Mouse (Mus musculus) neural tube, embryonic 12.5 days (tissue): ENCODE measurements at regions not wholly inside any gene's neighbourhood (a gene's known extent, or its start where the extent isn't known, plus 50 kb on each side); places are given as distances from the start of the nearest gene placed in this dataset.
"Not testable (repeated sequence)": the region's sequence is repeated elsewhere in the genome, so short reads cannot be mapped to it uniquely, and the experiment has no call there.

ENCODE experiments used
- ATAC-seq: fragments of 200-750 bp; cut with Nextera tagmentation; 2 replicates; pipeline ENCODE4 v1.8.0; 2017; ENCODE audit warnings: low read depth, mild to moderate bottlenecking, moderate TSS enrichment, moderate library complexity; ENCODE audit not compliant: low FRiP score
- H3K27ac ChIP-seq: fragments of 300-500 bp; sonication (generic); 2 replicates; pipeline ENCODE4 v1.5.1; 2016
- H3K27me3 ChIP-seq: fragments of 300-500 bp; sonication (generic); replicated peaks from 2 replicates; pipeline ENCODE4 v1.6.1; 2016; ENCODE audit warnings: mild to moderate bottlenecking
- H3K36me3 ChIP-seq: fragments of 300-500 bp; sonication (generic); 2 replicates; pipeline ENCODE4 v1.6.1; 2016; ENCODE audit warnings: mild to moderate bottlenecking
- H3K4me1 ChIP-seq: fragments of 300-500 bp; sonication (generic); 2 replicates; pipeline ENCODE4 v1.6.1; 2016
- H3K4me2 ChIP-seq: fragments of 300-500 bp; sonication (generic); replicated peaks from 2 replicates; pipeline ENCODE4 v1.6.1; 2016; ENCODE audit warnings: mild to moderate bottlenecking
- H3K4me3 ChIP-seq: fragments of 300-500 bp; sonication (generic); 2 replicates; pipeline ENCODE4 v1.5.1; 2016
- H3K9ac ChIP-seq: fragments of 300-500 bp; sonication (generic); 2 replicates; pipeline ENCODE4 v1.6.1; 2016; ENCODE audit warnings: mild to moderate bottlenecking
- H3K9me3 ChIP-seq: fragments of 300-500 bp; sonication (generic); 2 replicates; pipeline ENCODE4 v1.6.1; 2016; ENCODE audit warnings: mild to moderate bottlenecking
- WGBS: fragments of 180-500 bp; shearing (Covaris S2); methylation state at CpG from one replicate; pipeline ENCODE4 v1.1.7; 2016; 5-methylcytosine and 5-hydroxymethylcytosine counted together

GRCm38 (mm10) chr14:53935336-53935735 is 318.6 kb downstream of the Dad1 start:
- H3K4me2 ChIP-seq, H3K4me1 ChIP-seq, H3K4me3 ChIP-seq, H3K9ac ChIP-seq, H3K9me3 ChIP-seq, H3K36me3 ChIP-seq, ATAC-seq, H3K27me3 ChIP-seq, H3K27ac ChIP-seq: not testable (repeated sequence)
- 96% methylated on average over 12 of the region's 13 CpGs for WGBS

- no peak for ATAC-seq
- WGBS: 81% methylated on average over 1 of the region's 1 CpGs
- no peaks in the 10 kb centered on the region for H3K4me1 ChIP-seq
- H3K36me3 ChIP-seq: no peaks in the 10 kb centered on the region
- H3K27ac ChIP-seq: no peak overlapping the region
- H3K4me2 ChIP-seq: no peak overlapping the region
- no peaks in the 10 kb centered on the region for H3K27me3 ChIP-seq
- no peak overlapping the region for H3K9ac ChIP-seq
- H3K4me3 ChIP-seq: no peak overlapping the region
- H3K9me3 ChIP-seq: no peaks in the 10 kb centered on the region
Observed at GRCm38 (mm10) chr14:53910871-53911270, 343.0 kb downstream of the Dad1 start.

GRCm38 (mm10) chr14:53904578-53904977 is 349.3 kb downstream of the Dad1 start:
- no peak overlapping the region for H3K27ac ChIP-seq
- H3K9me3 ChIP-seq: no peaks in the 10 kb centered on the region
- WGBS: 60% methylated on average over 3 of the region's 3 CpGs
- H3K36me3 ChIP-seq: no peaks in the 10 kb centered on the region
- H3K4me2 ChIP-seq: no peak overlapping the region
- H3K9ac ChIP-seq: no peak overlapping the region
- H3K4me1 ChIP-seq: no peaks in the 10 kb centered on the region
- no peak overlapping the region for H3K4me3 ChIP-seq
- no peak for ATAC-seq
- no peaks in the 10 kb centered on the region for H3K27me3 ChIP-seq

GRCm38 (mm10) chr14:53901103-53901502 is 352.8 kb downstream of the Dad1 start:
- no peaks in the 10 kb centered on the region for H3K36me3 ChIP-seq
- WGBS: 93% methylated on average over 1 of the region's 1 CpGs
- no peak overlapping the region for H3K9ac ChIP-seq
- H3K9me3 ChIP-seq: no peaks in the 10 kb centered on the region
- no peak for ATAC-seq
- no peak overlapping the region for H3K4me2 ChIP-seq
- no peak overlapping the region for H3K27ac ChIP-seq
- H3K27me3 ChIP-seq: no peaks in the 10 kb centered on the region
- no peak overlapping the region for H3K4me3 ChIP-seq
- no peaks in the 10 kb centered on the region for H3K4me1 ChIP-seq

GRCm38 (mm10) chr14:53881304-53881703 is 372.6 kb downstream of the Dad1 start:
- H3K4me3 ChIP-seq: no peak overlapping the region
- H3K9ac ChIP-seq: no peak overlapping the region
- no peaks in the 10 kb centered on the region for H3K27me3 ChIP-seq
- WGBS: 11% methylated on average over 3 of the region's 3 CpGs
- H3K4me1 ChIP-seq: no peaks in the 10 kb centered on the region
- H3K4me2 ChIP-seq: no peak overlapping the region
- no peaks in the 10 kb centered on the region for H3K9me3 ChIP-seq
- 0 out of 2 replicates have a peak, but pooled peaks have one; percentile 41 for ATAC-seq
- H3K36me3 ChIP-seq: no peaks in the 10 kb centered on the region
- no peak overlapping the region for H3K27ac ChIP-seq

- no peak overlapping the region for H3K4me3 ChIP-seq
- H3K27ac ChIP-seq: no peak overlapping the region
- 70% methylated on average over 7 of the region's 7 CpGs for WGBS
- H3K4me1 ChIP-seq: no peaks in the 10 kb centered on the region
- no peaks in the 10 kb centered on the region for H3K36me3 ChIP-seq
- no peaks in the 10 kb centered on the region for H3K27me3 ChIP-seq
- H3K9me3 ChIP-seq: no peaks in the 10 kb centered on the region
- ATAC-seq: no peak
- no peak overlapping the region for H3K9ac ChIP-seq
- no peak overlapping the region for H3K4me2 ChIP-seq
Observed at GRCm38 (mm10) chr14:53876581-53876980, 377.3 kb downstream of the Dad1 start.

GRCm38 (mm10) chr14:53875736-53876135 is 378.2 kb downstream of the Dad1 start:
- Histone ChIP-seq H3K4me3 (no peak overlapping the region), H3K4me2 (no peak overlapping the region), H3K27me3 (no peaks in the 10 kb centered on the region), H3K36me3 (no peaks in the 10 kb centered on the region), H3K4me1 (no peaks in the 10 kb centered on the region), H3K9me3 (no peaks in the 10 kb centered on the region), H3K27ac (no peak overlapping the region), H3K9ac (no peak overlapping the region)
- 54% methylated on average over 6 of the region's 6 CpGs for WGBS
- no peak for ATAC-seq

- no peak overlapping the region for H3K9ac ChIP-seq
- no peak overlapping the region for H3K4me2 ChIP-seq
- no peak overlapping the region for H3K27ac ChIP-seq
- H3K36me3 ChIP-seq: no peaks in the 10 kb centered on the region
- no peaks in the 10 kb centered on the region for H3K9me3 ChIP-seq
- no peaks in the 10 kb centered on the region for H3K27me3 ChIP-seq
- no peak overlapping the region for H3K4me3 ChIP-seq
- 72% methylated on average over 7 of the region's 7 CpGs for WGBS
- no peak for ATAC-seq
- H3K4me1 ChIP-seq: no peaks in the 10 kb centered on the region
Observed at GRCm38 (mm10) chr14:53847049-53847448, 406.9 kb downstream of the Dad1 start.

GRCm38 (mm10) chr14:53845646-53846045 is 408.3 kb downstream of the Dad1 start:
- ATAC-seq: no peak
- WGBS: 95% methylated on average over 9 of the region's 9 CpGs
- H3K4me3 ChIP-seq: no peak overlapping the region
- no peaks in the 10 kb centered on the region for H3K4me1 ChIP-seq
- H3K9ac ChIP-seq: no peak overlapping the region
- no peak overlapping the region for H3K27ac ChIP-seq
- no peaks in the 10 kb centered on the region for H3K9me3 ChIP-seq
- no peaks in the 10 kb centered on the region for H3K27me3 ChIP-seq
- no peak overlapping the region for H3K4me2 ChIP-seq
- no peaks in the 10 kb centered on the region for H3K36me3 ChIP-seq

GRCm38 (mm10) chr14:53832553-53832952 is 421.4 kb downstream of the Dad1 start:
- Histone ChIP-seq H3K27me3 (no peaks in the 10 kb centered on the region), H3K9ac (no peak overlapping the region), H3K27ac (no peak overlapping the region), H3K4me1 (no peaks in the 10 kb centered on the region), H3K9me3 (no peaks in the 10 kb centered on the region), H3K36me3 (no peaks in the 10 kb centered on the region), H3K4me3 (no peak overlapping the region), H3K4me2 (no peak overlapping the region)
- 84% methylated on average over 3 of the region's 3 CpGs for WGBS
- no peak for ATAC-seq

GRCm38 (mm10) chr14:53831651-53832050 is 422.3 kb downstream of the Dad1 start:
- H3K27me3 ChIP-seq: no peaks in the 10 kb centered on the region
- no peak overlapping the region for H3K9ac ChIP-seq
- no peaks in the 10 kb centered on the region for H3K9me3 ChIP-seq
- no peaks in the 10 kb centered on the region for H3K36me3 ChIP-seq
- no peak overlapping the region for H3K27ac ChIP-seq
- no peak overlapping the region for H3K4me2 ChIP-seq
- no peak overlapping the region for H3K4me3 ChIP-seq
- no peaks in the 10 kb centered on the region for H3K4me1 ChIP-seq
- ATAC-seq: no peak
- 92% methylated on average over 6 of the region's 6 CpGs for WGBS

- no peak overlapping the region for H3K27ac ChIP-seq
- no peak overlapping the region for H3K4me2 ChIP-seq
- H3K4me1 ChIP-seq: no peaks in the 10 kb centered on the region
- WGBS: 33% methylated on average over 1 of the region's 1 CpGs
- H3K9me3 ChIP-seq: no peaks in the 10 kb centered on the region
- H3K4me3 ChIP-seq: no peak overlapping the region
- no peak for ATAC-seq
- no peak overlapping the region for H3K9ac ChIP-seq
- no peaks in the 10 kb centered on the region for H3K36me3 ChIP-seq
- no peaks in the 10 kb centered on the region for H3K27me3 ChIP-seq
Observed at GRCm38 (mm10) chr14:53830717-53831116, 423.2 kb downstream of the Dad1 start.

- no peaks in the 10 kb centered on the region for H3K9me3 ChIP-seq
- no peak overlapping the region for H3K4me3 ChIP-seq
- no peak overlapping the region for H3K27ac ChIP-seq
- H3K4me1 ChIP-seq: no peaks in the 10 kb centered on the region
- H3K27me3 ChIP-seq: no peaks in the 10 kb centered on the region
- no peak overlapping the region for H3K4me2 ChIP-seq
- H3K36me3 ChIP-seq: no peaks in the 10 kb centered on the region
- 92% methylated on average over 4 of the region's 4 CpGs for WGBS
- ATAC-seq: no peak
- H3K9ac ChIP-seq: no peak overlapping the region
Observed at GRCm38 (mm10) chr14:53826782-53827181, 427.1 kb downstream of the Dad1 start.
